Mouse (Mus musculus) adipocyte (in vitro differentiated cells): ENCODE data around the gene Dlat.
"Not testable (repeated sequence)": the region's sequence is repeated elsewhere in the genome, so short reads cannot be mapped to it uniquely, and the experiment has no call there.

Experiments used
- DNase-seq: peaks from one replicate; pipeline ENCODE4 v3.0.0-alpha.2; 2016; ENCODE audit warnings: low spot score

Gene Dlat

DNA sequence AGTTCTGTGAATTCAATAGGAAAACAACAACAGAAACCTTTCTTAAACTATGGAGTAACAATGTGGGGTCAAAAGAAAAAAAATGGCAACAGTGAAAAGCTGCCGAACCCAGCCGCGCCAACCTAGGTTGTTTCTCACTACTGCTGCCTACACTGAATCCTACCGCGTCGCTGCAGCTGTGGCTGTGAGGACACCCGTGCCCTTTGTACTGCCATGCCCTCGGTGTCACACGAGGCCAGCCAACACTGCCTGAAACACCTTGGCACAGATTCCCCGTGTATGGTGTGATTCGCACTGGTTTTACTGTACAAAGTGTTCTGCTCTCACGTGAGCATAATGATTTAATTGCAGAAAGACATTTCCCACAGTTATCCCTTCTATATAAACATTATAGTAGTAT is 851 bp upstream of the Dlat start:
- peak; percentile 79 for DNase-seq

DNA sequence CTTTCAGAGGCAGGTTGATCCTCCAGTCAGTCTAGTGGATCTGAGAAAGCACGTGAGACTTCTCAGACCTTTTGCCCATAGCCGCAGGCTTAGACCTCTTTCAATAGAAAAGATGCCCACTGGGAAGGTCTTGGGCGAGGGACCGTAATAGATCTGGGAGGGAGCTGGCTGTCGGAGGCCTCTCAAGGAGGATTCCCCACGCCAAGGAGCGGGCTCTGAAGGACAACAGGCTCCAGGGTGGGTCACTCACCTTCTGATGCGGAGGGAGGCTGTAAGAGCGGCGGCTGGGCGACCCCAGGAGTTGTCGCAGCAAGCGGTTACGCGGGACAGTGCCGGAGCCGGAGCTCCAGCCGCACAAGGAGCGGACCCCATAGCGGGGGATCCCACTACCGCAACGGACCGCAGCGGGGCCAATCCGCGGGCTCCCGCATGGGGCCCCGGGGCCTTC is 615 bp downstream of the Dlat start:
- DNase-seq, result peak; percentile 52

DNA sequence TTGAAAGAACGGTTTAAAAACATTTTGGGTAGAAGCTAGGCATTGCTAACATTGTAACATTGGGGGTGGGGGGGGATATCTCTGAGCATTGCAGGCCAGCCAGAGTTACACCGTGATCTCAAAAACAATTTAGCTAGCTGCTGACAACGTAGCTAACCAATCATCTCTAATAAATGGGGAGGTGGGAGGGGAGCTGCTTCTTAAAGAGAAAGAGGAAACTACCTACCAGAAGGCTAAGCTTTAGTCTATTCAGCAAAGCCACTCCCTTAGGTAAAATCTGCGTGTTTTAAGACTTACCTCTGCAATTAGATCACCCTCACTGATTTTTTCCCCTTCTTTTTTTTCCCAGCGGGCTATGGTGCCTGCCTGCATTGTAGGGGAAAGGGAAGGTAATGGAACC is 1.2 kb downstream of the Dlat start:
- DNase-seq, result peak; percentile 42

DNA sequence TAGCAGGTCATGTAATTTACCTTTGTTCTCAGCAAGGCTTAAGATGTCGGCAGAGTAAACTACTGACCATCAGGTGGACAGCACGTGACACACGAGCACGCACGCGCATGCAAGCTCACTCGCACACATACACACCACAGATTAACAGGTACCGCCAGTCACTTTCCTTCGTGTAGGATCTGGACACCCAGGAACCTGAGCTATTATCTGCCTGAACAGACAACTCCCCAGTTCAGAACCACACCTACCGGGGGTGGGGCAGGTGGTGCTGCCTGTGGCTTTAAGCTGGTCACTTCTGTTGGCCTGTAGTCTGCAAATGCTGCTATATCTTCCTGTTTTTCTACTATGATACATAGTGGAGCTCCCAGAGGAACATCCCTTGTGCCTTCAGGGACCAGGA is 9.1 kb downstream of the Dlat start:
- no peak for DNase-seq

DNA sequence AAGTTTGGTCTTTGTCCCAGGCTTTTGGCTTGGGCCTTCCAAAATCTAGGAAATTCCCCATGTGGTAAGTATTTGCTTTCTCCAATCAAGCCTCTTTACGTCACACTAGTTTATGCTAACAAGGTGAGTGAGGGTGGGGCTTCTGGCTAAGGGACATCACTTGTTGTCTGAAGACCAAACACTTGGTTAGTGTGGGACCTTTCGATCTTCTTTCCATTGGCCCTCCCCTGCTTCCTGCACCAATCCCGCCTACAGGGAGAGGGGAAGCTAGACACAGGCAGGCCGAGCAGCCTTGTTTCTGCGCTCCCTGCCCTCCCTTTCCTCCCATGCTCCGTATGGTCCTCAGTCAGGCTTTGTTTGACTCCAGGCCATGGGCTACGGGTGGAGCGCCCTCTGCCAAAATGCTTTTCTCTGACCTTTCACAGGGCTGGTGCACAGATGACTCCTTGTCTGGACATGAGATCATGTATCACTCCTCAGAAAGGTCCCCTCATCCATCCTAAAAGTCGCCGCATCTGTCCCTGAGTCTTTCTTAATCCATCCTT is 12.7 kb downstream of the Dlat start:
- DNase-seq, result no peak

DNA sequence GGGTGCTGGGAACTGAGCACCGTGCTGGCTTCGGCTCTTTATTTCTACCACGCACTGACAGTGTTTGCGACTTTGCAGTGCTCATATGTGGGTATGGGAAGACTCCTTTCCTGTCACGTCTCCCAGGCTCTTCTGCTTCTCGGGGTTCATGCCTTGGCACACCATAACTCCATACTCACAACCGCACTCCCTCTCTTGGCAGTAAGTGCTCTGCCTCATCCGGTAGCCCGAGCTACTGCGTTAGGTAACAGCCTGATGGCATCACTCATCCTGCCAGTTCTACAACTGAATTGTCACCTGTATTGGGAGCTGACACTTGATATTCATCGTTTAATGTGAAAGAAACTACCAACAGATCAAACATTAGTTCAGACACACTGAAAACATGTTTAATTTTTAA is 25.3 kb downstream of the Dlat start:
- DNase-seq, result no peak

DNA sequence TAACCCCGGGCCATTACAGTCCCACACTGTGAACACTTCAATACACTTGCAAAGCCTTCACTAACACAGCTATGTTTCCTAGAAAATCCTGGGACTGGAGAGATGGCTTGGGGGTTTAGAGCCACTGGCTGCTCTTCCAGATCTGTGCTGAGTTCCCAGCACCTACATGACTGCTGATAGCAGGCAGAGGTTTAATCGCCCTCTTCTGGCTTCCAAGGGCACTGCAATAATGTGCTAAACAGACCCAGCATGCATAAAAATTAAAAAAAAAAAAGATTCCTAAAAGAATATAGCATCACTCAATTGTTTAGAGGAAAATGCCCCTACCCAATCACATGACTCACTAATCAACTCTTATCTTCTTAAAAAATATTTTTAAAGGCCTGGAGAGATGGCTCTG is 26.5 kb downstream of the Dlat start:
- peak; percentile 30 for DNase-seq

DNA sequence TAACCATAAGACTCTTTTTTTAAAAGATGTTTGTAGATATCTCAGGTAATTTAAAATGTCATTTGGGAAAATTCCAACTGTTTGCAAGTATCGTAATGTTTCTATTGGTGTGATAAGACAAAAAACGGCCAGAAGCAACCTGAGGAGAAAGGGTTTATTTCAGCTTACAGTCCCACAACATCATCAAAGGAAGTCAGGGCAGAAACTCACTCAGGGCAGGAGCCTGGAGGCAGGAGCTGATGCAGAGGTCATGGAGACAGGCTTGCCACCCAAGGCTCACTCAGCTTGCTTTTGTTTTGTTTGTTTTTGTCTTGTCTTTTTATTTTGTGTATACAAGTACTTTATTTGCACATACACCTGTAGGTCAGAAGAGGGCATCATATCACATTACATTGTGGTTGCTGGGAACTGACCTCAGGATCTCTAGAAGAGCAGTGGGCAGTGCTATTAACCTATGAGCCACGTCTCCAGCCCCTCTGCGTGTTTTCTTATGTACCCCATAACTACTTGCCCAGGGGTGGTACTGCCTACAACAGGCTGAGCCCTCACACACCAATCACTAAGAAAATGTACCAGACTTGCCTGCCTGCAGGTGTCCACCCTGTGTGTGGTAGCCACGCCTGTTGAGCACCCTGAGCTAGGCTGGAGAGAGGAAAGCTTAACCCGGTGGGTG is 27.4 kb downstream of the Dlat start:
- DNase-seq, result no peak

DNA sequence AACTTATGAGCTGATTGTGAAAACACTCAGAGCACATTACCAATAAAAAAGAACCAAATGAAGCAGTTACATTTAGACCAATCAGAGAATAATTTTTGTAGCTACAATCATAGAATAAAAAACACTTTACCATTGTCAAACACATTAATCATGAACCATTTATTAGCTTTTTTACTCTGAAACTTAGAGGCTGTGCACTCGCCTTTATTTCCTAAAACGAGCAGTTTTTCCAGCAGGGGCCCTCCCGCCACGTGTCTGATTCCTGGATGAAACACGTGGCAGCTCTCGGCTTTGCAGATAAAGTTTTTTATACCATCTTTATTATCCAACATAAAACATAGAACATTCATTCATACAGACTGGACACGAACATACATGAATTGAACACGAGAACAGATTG is 28.7 kb downstream of the Dlat start:
- not testable (repeated sequence) for DNase-seq

DNA sequence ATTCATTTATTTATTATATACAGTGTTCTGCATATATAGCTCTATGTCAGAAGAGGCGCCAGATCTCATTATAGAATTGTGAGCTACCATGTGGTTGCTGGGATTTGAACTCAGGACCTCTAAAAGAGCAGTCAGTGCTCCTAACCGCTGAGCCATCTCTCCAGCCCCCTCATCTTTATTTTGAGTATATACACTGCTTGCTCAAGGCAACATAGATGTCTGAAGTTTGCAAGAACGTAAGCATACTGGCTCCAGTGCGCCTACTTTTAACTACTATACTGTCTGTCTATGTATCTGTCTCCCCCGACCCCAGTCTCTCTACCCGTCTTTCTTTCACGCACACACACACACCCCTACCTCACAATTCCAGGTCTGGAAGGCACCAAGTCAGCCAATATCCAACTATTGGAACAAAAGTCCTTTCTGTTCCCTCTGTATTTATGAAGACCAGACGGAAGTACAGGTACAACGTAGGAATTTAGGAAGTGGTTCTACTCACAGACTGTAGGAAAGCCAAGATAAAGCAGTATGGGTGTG is 41.7 kb downstream of the Dlat start:
- no peak for DNase-seq

DNA sequence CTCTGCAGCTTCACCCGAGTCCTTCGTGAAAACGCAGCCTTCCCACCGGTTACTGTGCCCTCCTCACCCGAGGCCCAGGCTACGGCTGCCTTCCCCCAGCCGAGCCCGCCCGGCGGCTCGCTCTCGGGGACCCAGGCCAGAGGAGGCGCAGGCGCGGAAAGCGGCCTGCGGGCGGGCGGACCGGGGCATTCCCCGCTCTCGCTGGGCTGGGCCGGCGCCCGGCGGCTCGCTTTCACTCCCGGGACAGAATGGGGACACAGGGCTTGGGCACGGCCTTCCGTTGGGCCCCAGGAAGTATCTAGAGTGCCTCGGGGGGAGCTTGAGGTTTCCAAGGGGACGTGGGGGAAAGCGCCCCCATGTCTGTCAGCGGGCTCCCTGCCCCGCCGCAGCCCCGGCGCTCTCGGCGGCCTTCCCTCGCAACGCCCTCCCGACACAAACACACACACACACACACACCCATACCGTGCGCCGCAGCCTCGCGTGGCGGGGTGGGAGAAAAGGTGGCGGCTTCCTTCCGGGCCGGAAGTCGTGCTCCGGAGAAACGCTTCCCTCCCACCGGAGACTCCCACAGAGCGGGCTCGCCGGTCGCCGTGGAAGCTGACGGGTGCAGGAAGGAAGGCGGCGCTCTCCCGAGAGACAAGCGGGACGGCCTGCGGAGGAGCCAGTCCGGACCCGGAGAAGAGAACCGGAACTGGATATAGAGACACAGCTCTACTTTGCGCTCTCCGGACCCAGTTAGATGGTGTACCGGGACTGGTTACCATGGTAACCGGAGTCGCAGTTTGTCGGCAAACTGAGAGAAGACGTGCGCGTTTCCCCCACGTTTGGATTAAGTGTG is 42.6 kb downstream of the Dlat start, which contains the start of the genes Pih1d2 and Nkapd1:
TSS of gene Pih1d2 (plus strand) at position 556 of the 838 bp plus-strand sequence.
TSS of gene Nkapd1 (minus strand) at position 699 of the 838 bp plus-strand sequence.
- peak; percentile 91 for DNase-seq

DNA sequence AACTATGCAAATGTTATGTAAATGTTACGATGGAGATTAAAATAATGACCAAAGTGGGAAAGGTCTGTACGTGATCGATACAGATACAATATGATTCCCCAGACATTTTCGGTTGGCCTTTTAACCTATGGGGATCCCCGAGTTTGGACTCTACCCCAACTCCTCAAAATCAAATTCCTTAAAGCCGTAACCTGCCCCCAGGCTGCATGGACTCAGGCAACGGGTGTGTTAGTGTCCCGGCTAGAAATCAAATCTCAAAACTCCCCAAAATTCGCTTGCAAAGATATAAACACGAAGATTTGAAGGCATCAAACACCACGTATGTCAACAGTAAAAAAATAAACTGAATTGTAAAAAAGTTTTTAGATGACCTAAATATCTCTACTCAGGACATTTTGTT is 43.4 kb downstream of the Dlat start:
- no peak for DNase-seq

DNA sequence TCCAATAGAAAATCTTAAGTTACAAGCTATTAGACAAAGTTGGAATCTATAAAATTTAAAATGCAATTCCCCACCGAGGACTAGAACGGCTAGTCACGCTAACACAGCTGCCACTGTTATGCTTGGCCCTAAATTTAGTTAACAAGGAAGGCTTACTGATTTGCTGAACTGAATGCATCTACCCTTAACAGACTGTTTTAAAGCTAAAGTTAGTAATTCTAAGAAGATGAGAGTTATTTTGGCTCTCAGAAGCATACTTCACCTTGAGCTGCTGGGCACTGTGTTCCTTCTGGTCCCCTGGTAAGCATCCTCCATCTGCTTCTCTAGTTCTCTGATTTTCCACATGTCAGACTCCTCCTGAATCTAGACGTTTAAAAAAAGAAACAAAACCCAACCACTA is 47.5 kb downstream of the Dlat start:
- DNase-seq, result no peak

DNA sequence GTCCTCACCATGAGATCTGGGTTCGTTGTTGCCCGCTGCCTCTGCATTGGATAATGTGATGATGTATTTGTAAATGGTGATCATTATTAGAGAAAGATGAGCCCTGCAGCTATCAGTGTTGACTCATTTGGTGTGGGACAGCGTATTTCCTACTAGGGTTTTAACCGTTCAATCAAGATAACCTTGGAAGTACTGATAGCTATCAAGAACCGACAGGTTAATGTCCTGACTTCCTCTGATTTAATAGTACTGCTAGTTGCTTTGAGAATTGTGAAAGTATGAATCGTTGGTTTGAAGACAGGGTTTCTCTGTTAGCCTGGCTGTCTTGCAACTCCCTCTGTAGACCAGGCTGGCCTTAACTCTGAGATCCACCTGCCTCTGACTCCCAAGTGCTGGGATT is 55.2 kb downstream of the Dlat start:
- DNase-seq, result no peak

DNA sequence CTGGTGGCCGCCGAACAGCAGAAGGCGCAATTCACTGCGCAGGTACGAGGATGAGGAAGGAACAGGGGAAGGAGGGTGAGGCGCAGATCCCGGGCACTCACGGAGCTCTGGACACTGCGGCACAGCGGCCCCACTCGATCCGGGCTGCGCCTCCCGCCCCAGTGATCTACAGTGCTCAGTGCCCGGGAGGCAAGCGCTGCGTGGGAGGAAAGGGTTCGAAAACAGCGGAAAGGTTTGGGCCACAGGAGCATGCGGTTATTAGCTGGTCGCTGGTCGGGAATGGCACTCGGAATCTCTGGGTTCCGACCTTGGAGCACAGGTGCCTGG is 55.6 kb downstream of the Dlat start:
- DNase-seq, result no peak

DNA sequence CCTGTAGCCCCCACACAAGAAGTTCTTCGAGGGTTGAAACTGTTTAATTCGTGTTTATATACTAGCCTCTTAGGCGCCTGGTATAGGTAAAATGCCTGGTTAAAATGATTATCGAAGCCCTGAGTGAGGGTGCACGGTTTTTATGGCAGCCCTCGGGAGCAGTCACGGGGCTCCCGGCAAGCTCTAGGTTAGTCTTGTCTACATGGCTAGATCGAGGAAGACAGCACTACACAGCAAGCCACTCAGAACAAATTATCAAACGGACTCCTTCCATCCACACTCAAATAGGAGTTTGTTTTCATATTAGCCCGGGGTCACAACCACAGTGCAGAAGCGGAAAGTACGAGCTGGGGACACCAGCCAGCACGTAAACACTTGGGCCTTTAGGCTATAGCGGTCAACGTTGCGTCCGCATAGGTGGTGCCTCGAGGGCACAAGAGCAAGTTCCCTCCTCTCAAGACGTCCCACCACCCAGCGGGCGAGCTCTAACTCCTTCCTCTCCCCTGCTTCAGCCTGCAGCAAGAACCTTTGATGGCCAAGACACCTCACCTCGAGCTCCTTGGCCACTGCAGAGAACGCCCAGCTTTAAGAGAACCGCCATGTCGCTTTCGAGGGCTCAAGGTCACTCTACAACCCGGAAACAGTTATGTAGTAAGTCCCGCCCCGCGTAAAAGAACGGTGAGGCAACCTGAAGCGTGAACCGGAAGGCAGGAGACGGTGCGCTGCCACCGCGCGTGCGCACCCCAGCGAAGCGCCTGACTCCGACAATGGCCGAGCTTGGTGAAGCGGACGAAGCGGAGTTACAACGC is 56.2 kb downstream of the Dlat start, which contains the start of the genes Sdhd and Timm8b:
TSS of gene Sdhd (minus strand) at position 624 of the 809 bp plus-strand sequence.
TSS of gene Timm8b (plus strand) at position 722 of the 809 bp plus-strand sequence.
- DNase-seq, result peak; percentile 96

DNA sequence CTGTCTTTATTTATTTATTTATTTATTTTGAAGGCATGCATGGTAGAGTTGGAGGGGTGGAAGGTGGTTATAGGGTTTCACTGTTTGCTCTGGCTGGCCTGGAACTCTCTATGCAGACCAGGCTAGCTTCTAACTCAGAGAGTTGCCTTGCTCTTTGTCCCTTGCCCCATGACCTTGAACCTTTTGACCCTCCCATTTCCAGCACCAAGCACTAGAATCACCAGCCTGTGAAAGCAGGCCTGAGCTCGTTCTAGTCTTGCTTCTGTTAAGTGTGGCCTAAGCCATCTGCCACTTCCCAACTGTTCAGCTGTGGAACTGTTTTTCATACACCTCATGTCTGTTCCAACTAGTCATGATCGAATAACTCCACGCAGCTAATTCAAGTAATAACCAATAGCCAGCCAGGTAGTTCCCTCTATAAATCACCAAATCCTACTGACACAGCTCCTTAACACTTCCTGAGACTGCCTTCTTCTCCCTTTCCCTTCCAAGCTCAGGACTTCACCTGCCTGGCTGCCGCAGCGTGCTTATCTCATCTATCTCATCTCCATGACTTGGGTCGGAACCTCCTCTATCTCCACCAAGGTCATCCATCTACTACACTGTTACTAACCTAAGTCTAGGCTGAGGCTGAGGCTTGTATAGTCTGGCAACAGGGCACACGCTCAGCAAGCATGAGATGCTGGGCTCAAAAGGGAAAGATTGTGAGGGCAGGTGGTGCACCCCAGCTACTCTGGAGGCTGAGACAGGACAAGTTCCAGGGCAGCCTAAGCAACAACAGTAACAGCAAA is 57.3 kb downstream of the Dlat start:
- no peak for DNase-seq

DNA sequence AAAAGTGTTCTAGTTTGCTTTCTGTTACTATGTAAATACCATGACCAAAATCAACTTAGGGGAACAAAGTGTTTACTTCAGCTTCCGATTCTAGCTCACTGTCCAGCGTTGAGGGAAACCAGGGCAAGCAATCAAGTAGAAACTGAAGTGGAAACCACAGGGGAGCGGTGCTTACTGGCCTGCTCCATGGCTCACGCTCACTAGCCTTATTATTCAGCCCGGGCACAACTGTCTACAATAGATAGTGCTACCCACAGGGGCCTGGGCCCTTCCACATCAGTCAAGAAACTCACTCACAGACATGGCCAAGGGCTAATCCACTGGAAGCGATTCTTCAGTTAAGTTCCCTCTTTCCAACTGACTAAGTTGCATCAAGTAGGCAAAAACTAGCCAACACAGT is 58.0 kb downstream of the Dlat start:
- DNase-seq, result no peak

DNA sequence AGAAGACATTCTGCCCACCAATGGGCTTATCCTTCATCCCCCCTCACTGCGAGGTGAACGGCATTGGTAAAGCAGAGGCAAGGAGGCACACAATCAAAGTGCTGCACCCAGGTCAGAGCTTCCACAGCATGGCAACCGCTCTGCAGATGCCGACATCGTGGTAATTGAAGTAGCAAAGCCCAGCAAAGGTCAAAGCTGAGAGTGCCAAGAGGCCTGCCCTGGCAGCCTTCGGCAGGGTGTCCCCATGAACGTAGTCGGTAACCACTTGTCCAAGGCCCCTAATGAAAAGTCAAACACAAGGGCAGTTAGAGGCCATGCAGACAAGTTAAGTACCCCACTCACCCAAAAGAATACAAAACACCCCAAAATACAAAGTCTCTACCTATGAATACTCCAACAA is 62.6 kb downstream of the Dlat start:
- DNase-seq, result no peak

DNA sequence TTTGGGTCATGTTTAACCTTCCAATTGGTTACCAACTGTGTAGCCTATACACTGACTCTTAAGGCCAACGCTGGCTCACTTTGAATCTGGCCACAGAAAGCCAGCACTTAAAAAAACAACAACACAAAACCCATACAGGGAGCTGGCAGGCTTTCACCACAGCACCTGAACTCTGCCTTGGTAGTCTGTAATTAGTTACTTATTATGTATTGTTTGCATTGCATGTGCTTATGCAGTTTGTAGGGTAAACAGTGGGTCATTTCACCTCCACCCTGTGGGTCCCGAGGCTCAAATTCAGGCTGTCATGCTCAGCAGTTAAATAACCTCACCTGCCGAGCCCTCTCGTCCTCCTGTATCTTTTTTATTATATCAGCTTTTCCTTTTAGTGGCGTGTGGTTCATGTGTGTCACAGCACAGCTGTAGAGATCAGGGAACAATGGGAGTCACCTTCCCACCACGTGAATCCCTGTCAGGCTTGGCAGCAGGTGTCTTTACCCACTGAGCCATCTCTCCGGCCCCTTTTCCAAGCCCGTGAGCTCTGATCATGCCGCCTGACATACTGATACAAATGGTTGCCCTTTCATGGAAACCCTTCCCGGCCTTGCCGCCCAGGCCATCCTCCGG is 64.7 kb downstream of the Dlat start:
- DNase-seq, result no peak

DNA sequence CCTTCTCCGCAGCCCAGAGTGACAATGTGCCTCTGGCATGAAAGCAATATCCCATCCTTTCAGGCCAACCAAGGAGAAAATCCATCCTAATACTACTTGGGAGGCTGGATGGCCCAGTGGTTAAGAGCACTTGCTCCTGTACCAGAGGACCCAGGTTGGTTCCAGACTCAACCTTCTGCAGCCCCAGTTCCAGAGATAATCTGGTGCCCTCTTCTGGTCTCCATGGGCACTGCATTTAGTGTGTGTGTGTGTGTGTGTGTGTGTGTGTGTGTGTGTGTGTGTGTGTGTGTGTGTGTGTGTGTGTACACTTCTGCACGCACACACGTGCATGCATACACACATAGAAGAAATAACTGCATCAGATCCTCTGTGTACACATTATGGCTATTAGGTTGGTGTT is 66.0 kb downstream of the Dlat start:
- DNase-seq, result peak; percentile 47
